Mouse (Mus musculus) limb, embryonic 14.5 days (tissue): ENCODE results near the gene Mpc2. TPM values are rescaled to one million over a fixed set of nuclear protein-coding genes. Genes with fewer than 3 reads are reported as not detected.

Source experiments
- ATAC-seq: fragments of 200-750 bp; cut with Nextera tagmentation; 2 replicates; pipeline ENCODE4 v1.8.0; 2017; ENCODE audit warnings: low read depth, moderate number of reproducible peaks, moderate TSS enrichment; ENCODE audit not compliant: low FRiP score
- DNase-seq: peaks from one replicate; pipeline ENCODE4 v3.0.0-alpha.2; 2015; ENCODE audit warnings: low spot score
- H3K27ac ChIP-seq: fragments of 300-500 bp; sonication (generic); replicated peaks from 2 replicates; pipeline ENCODE4 v1.5.1; 2014; ENCODE audit warnings: low read depth, mild to moderate bottlenecking, low read length, moderate library complexity, mixed read lengths
- H3K27me3 ChIP-seq: fragments of 300-500 bp; sonication (generic); 2 replicates; pipeline ENCODE4 v1.6.1; 2014; ENCODE audit warnings: low read length, mixed read lengths; ENCODE audit not compliant: control insufficient read depth, insufficient read depth
- H3K36me3 ChIP-seq: fragments of 300-500 bp; sonication (generic); 2 replicates; pipeline ENCODE4 v1.6.1; 2014; ENCODE audit warnings: mild to moderate bottlenecking, low read length, moderate library complexity, mixed read lengths; ENCODE audit not compliant: control insufficient read depth, insufficient read depth
- H3K4me1 ChIP-seq: fragments of 300-500 bp; sonication (generic); 2 replicates; pipeline ENCODE4 v1.6.1; 2014; ENCODE audit warnings: antibody characterized with exemption, low read length, mixed read lengths; ENCODE audit not compliant: control insufficient read depth, insufficient read depth
- H3K4me2 ChIP-seq: fragments of 300-500 bp; sonication (generic); replicated peaks from 2 replicates; pipeline ENCODE4 v1.6.1; 2014; ENCODE audit warnings: low read depth, mild to moderate bottlenecking, low read length, moderate library complexity; ENCODE audit not compliant: severe bottlenecking
- H3K4me3 ChIP-seq: fragments of 300-500 bp; sonication (generic); replicated peaks from 2 replicates; pipeline ENCODE4 v1.5.1; 2014; ENCODE audit warnings: low read length
- H3K9ac ChIP-seq: fragments of 300-500 bp; sonication (generic); 2 replicates; pipeline ENCODE4 v1.6.1; 2014; ENCODE audit warnings: mild to moderate bottlenecking, low read depth, low read length, moderate library complexity; ENCODE audit not compliant: severe bottlenecking
- H3K9me3 ChIP-seq: fragments of 300-500 bp; sonication (generic); 2 replicates; pipeline ENCODE4 v1.6.1; 2016; ENCODE audit warnings: low read length; ENCODE audit not compliant: control insufficient read depth
- POLR2A ChIP-seq: fragments of 200-500 bp; IDR thresholded peaks from 2 replicates; pipeline ENCODE4 v1.8.0; 2012; ENCODE audit warnings: inconsistent platforms, mild to moderate bottlenecking, moderate library complexity, borderline replicate concordance; ENCODE audit not compliant: insufficient read depth, insufficient read length; ENCODE audit errors: extremely low read depth
- WGBS: fragments of 180-500 bp; shearing (Covaris S2); extraction: QIAGEN DNeasy Blood & Tissue Kit; methylation state at CpG from one replicate; pipeline ENCODE4 v1.1.7; 2014; 5-methylcytosine and 5-hydroxymethylcytosine counted together
- polyA plus RNA-seq, 2 experiments: library from polyadenylated mRNA; depleted of rRNA in 1 of 2; stranded (reverse) in 1 of 2; unstranded in 1 of 2; fragments of >200 nt; fragmentation: Nextera tagmentation in 1 of 2; extraction: Ambion mirVana in 1 of 2; gene quantifications; 2 replicates each; pipeline versions ENCODE4 v1.2.1 to v1.2.3; 2012 to 2014

Gene Mpc2
- polyA plus RNA-seq (2012; rRNA removed): 58.3 and 60.2 TPM in 2 replicates
- polyA plus RNA-seq (2014; fragmentation: Nextera tagmentation; extraction: Ambion mirVana): 164 and 169 TPM in 2 replicates

- peak; percentile 95 for DNase-seq
- Histone ChIP-seq H3K4me2 (peak within 1 kb of the TSS; percentile 89), H3K27me3 (no peaks in the 10 kb centered on the region), H3K9ac (peak within 1 kb of the TSS; percentile 80), H3K4me1 (peaks cover 10% of the 10 kb centered on the region; the same call in 1 of the 2 replicates), H3K4me3 (peak within 1 kb of the TSS; percentile 80), H3K36me3 (no peaks in the 10 kb centered on the region), H3K9me3 (no peaks in the 10 kb centered on the region), H3K27ac (peak within 1 kb of the TSS; percentile 91)
- peak; percentile 38; the same call in 1 of the 2 replicates for TF ChIP-seq POLR2A
- under 1% methylated on average over 35 of the region's 37 CpGs for WGBS
- peak; percentile 91 for ATAC-seq
Measured at GRCm38 (mm10) chr1:165460360-165460800, at the start of gene Mpc2, which contains the start of gene Dcaf6. Mpc2 (plus strand) TSS chr1:165460637. Dcaf6 (minus strand) TSS chr1:165460475.

DNA sequence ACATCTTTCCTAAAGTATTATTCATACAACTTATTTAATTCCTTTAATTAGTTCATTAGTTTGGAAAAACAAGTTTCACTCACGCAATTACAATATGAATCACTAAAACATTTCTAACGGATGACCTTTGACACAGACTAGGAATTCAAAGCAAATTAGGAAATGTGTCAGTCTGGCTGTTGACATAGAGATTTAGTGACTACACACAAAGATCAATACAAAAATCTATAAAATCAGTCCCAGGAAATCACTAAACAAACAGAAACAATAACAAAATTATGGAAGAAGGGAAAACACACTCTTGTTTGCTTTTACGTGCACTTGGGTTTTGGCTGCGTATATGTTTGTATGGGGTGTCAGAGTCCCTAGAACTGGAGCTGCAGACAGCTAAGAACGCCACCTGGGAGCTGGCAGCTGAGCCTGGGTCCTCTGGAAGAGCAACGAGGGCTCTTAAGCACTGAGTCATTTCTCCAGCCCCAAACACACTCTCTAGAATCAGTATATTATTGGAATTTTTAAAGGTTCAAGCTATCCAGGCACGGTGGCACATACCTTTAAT is 39.0 kb upstream of the Mpc2 start:
- Histone ChIP-seq H3K27ac (no peak overlapping the region), H3K27me3 (no peaks in the 10 kb centered on the region), H3K4me2 (no peak overlapping the region), H3K9ac (no peak overlapping the region), H3K4me3 (no peak overlapping the region), H3K36me3 (no peaks in the 10 kb centered on the region; the same call in 1 of the 2 replicates), H3K9me3 (no peaks in the 10 kb centered on the region), H3K4me1 (no peaks in the 10 kb centered on the region)
- DNase-seq (no peak), ATAC-seq (no peak)
- no peak for TF ChIP-seq POLR2A
- WGBS: 48% methylated on average over 7 of the region's 7 CpGs

DNA sequence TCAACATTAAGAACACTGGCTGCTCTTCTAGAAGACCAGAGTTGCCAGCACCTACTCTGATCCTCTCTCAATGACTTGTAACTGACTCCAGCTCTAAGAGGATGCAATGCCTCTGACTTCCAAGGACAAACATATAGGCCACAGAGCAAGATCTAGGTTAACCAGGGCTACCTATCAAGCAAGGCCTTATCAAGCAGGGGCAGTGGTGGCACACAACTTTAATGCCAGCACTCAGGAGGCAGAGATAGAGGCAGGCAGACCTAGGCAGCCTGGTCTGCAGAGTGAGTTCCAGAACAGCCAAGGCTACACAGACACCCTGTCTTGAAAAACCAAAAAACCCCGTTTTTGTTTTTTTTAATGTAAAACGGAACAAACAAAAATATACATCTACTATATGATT is 34.2 kb upstream of the Mpc2 start:
- Histone ChIP-seq H3K4me1 (no peaks in the 10 kb centered on the region), H3K36me3 (no peaks in the 10 kb centered on the region; the same call in 1 of the 2 replicates), H3K27me3 (no peaks in the 10 kb centered on the region), H3K9ac (no peak overlapping the region), H3K27ac (no peak overlapping the region), H3K4me3 (no peak overlapping the region), H3K9me3 (no peaks in the 10 kb centered on the region), H3K4me2 (no peak overlapping the region)
- ATAC-seq: no peak
- 92% methylated on average over 2 of the region's 2 CpGs for WGBS
- DNase-seq: no peak
- TF ChIP-seq POLR2A: no peak

GRCm38 (mm10) chr1:165432883-165433282 is 27.6 kb upstream of the Mpc2 start:
- 89% methylated on average over 1 of the region's 1 CpGs for WGBS
- Histone ChIP-seq H3K27me3 (no peaks in the 10 kb centered on the region), H3K27ac (no peak overlapping the region), H3K4me3 (no peak overlapping the region), H3K9ac (no peak overlapping the region), H3K4me1 (no peaks in the 10 kb centered on the region), H3K36me3 (no peaks in the 10 kb centered on the region), H3K4me2 (no peak overlapping the region), H3K9me3 (no peaks in the 10 kb centered on the region)
- no peak for TF ChIP-seq POLR2A
- ATAC-seq: no peak
- DNase-seq: no peak

DNA sequence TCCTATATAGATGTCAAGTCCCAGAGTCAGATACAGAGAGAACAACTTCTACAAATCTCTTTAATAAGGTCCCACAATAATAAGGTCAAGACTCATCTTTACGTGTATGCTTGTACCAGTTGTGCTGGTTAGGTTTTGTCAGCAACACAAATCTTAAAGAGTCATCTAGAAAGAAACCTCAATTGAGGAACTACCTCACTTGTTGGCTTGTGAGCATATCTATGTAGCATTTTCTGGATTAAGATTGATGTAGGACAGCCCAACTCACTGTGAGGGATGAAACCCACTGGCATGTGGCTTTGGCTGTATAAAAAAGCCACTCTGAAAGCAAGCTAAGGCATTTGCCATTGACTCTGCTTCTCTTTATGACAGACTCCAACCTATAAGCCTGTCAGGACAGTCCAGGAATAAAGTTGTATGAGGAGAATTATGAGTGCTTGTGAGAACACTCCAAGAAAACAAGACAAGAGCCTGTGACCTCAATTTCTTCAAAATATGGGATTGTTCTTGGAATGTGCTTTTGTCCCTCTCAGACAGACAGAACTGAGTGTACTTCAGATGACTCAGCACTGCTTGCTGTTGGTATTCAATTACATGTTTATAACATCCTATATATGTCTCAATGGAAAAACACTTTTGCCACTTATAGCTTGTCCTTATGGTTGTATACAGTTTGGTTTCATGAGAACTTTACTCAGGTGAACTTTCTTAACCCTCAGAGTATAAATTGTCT is 22.0 kb upstream of the Mpc2 start:
- WGBS: 86% methylated on average over 1 of the region's 1 CpGs
- Histone ChIP-seq H3K4me1 (peaks cover 2% of the 10 kb centered on the region; the same call in 1 of the 2 replicates), H3K9me3 (no peaks in the 10 kb centered on the region), H3K36me3 (no peaks in the 10 kb centered on the region), H3K27me3 (no peaks in the 10 kb centered on the region), H3K4me3 (no peak overlapping the region), H3K4me2 (no peak overlapping the region), H3K27ac (no peak overlapping the region), H3K9ac (no peak overlapping the region)
- ATAC-seq (no peak), DNase-seq (no peak)
- no peak for TF ChIP-seq POLR2A
